Mouse (Mus musculus) erythroblast, embryonic 14.5 days (primary cell): ENCODE results near the gene Prdm8.

Experiments used
- GATA1 ChIP-seq: IDR thresholded peaks from 2 replicates; pipeline ENCODE4 v1.6.1; 2012; ENCODE audit warnings: low read length, inconsistent platforms, mixed read lengths
- TAL1 ChIP-seq: IDR thresholded peaks from 3 replicates; pipeline ENCODE4 v1.6.1; 2012; ENCODE audit warnings: low read length, inconsistent platforms, mixed read lengths

DNA sequence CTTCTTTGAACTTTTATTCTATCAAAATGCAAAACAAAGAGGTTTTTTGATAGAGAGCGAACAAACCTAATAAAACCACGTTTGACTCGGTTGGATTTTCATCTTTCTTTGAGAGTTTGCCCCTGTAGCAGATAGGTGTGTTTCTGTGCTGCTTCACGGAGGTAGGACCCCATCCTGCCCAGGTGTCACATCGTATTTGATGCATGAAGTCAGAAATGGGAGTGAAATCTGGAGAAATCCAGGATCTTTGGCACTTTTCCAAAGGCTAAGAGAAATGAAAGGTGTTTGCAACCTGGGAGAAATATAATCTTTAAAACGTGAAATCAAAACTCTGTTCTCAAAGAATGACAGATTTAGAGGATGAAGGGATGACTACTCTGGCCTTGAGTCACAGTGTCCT, 71.5 kb downstream of the Prdm8 start:
- TF ChIP-seq TAL1 (no peak), GATA1 (no peak)
